Mouse (Mus musculus) left cerebral cortex, adult 9 months (tissue): ENCODE results near the gene Lsamp.

Source experiments
- DNase-seq, 2 experiments: peaks; one replicate each; pipeline ENCODE4 v3.0.0; 2022; ENCODE audit warnings: low spot score in 2 of 2

The Lsamp gene

GRCm38 (mm10) chr16:42180025-42180424 lies 2195.9 kb downstream of the Lsamp start:
- DNase-seq, result no peak

DNA sequence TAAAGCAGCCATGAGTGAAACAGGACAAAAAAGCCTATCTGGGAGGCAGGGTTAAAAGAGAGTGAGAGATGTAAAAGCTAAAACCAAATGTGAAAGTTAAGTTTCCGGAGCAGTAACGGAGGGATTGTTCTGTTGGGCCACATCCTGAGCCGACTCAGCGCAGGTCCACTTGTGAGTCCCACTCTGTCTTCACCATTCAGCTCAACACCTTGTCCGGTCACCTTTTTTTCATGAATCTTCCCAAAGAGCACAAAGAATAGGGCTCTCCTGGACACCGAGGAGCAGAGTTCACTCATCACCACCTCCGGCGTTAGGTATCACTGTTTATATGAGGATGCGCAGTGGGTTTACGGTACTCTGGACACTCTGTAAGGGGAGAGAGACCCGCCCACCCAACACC lies 2196.3 kb downstream of the Lsamp start:
- DNase-seq, result no peak

- DNase-seq, result no peak
These were observed 2205.4 kb downstream of the Lsamp start for GRCm38 (mm10) chr16:42189431-42190081.

GRCm38 (mm10) chr16:42190114-42191045 lies 2206.2 kb downstream of the Lsamp start:
- peak; percentile 76 to 88 for DNase-seq
